Mouse (Mus musculus) intestine, embryonic 16.5 days (tissue): ENCODE results near the gene Ccm2. TPM values are rescaled to one million over a fixed set of nuclear protein-coding genes. Genes with fewer than 3 reads are reported as not detected.

Source experiments
- ATAC-seq: fragments of 200-750 bp; cut with Nextera tagmentation; 2 replicates; pipeline ENCODE4 v1.8.0; 2017; ENCODE audit warnings: moderate TSS enrichment, moderate library complexity
- H3K27ac ChIP-seq: fragments of 300-500 bp; sonication (generic); 2 replicates; pipeline ENCODE4 v1.5.1; 2014; ENCODE audit warnings: mild to moderate bottlenecking, low read length
- H3K27me3 ChIP-seq: fragments of 300-500 bp; sonication (generic); replicated peaks from 2 replicates; pipeline ENCODE4 v1.6.1; 2014; ENCODE audit warnings: low read length, control low read depth, mixed read lengths; ENCODE audit not compliant: control insufficient read depth, insufficient read depth
- H3K36me3 ChIP-seq: fragments of 300-500 bp; sonication (generic); 2 replicates; pipeline ENCODE4 v1.6.1; 2014; ENCODE audit warnings: low read length, control low read depth; ENCODE audit not compliant: control insufficient read depth, insufficient read depth
- H3K4me1 ChIP-seq: fragments of 300-500 bp; sonication (generic); 2 replicates; pipeline ENCODE4 v1.6.1; 2014; ENCODE audit warnings: low read length, control low read depth, mixed read lengths; ENCODE audit not compliant: control insufficient read depth, insufficient read depth
- H3K4me2 ChIP-seq: fragments of 300-500 bp; sonication (generic); 2 replicates; pipeline ENCODE4 v1.6.1; 2014; ENCODE audit warnings: low read depth, low read length, control low read depth
- H3K4me3 ChIP-seq: fragments of 300-500 bp; sonication (generic); 2 replicates; pipeline ENCODE4 v1.5.1; 2014; ENCODE audit warnings: mild to moderate bottlenecking, low read length
- H3K9ac ChIP-seq: fragments of 300-500 bp; sonication (generic); 2 replicates; pipeline ENCODE4 v1.6.1; 2014; ENCODE audit warnings: low read depth, low read length
- H3K9me3 ChIP-seq: fragments of 300-500 bp; sonication (generic); 2 replicates; pipeline ENCODE4 v1.6.1; 2016; ENCODE audit warnings: low read length, control low read depth; ENCODE audit not compliant: control insufficient read depth
- WGBS: fragments of 180-500 bp; shearing (Covaris S2); extraction: QIAGEN DNeasy Blood & Tissue Kit; methylation state at CpG from one replicate; pipeline ENCODE4 v1.1.7; 2014; 5-methylcytosine and 5-hydroxymethylcytosine counted together
- polyA plus RNA-seq: library from polyadenylated mRNA; unstranded; fragments of >200 nt; fragmentation: Nextera tagmentation; extraction: Ambion mirVana; gene quantifications from 2 replicates; pipeline ENCODE4 v1.2.1, GENCODE M21; 2015

The Ccm2 gene
- polyA plus RNA-seq, 1 experiment from 2014 or later: 69.9 TPM

- Histone ChIP-seq H3K9ac (no peak overlapping the region), H3K27ac (no peak overlapping the region), H3K27me3 (no peaks in the 10 kb centered on the region), H3K4me1 (peaks cover 11% of the 10 kb centered on the region), H3K4me3 (no peak overlapping the region), H3K9me3 (no peaks in the 10 kb centered on the region), H3K4me2 (no peak overlapping the region), H3K36me3 (peaks cover 3% of the 10 kb centered on the region; the same call in 1 of the 2 replicates)
- 90% methylated on average over 3 of the region's 3 CpGs for WGBS
- no peak for ATAC-seq
Measured at GRCm38 (mm10) chr11:6550201-6550600, 3.5 kb downstream of the Ccm2 start.

GRCm38 (mm10) chr11:6558234-6558633 is 11.5 kb downstream of the Ccm2 start:
- no peak overlapping the region for H3K4me3 ChIP-seq
- H3K36me3 ChIP-seq: no peaks in the 10 kb centered on the region
- H3K9me3 ChIP-seq: no peaks in the 10 kb centered on the region
- ATAC-seq: no peak
- 77% methylated on average over 3 of the region's 3 CpGs for WGBS
- H3K4me2 ChIP-seq: no peak overlapping the region
- H3K9ac ChIP-seq: no peak overlapping the region
- H3K4me1 ChIP-seq: peaks cover 13% of the 10 kb centered on the region
- no peak overlapping the region for H3K27ac ChIP-seq
- no peaks in the 10 kb centered on the region for H3K27me3 ChIP-seq

GRCm38 (mm10) chr11:6559996-6560395 is 13.3 kb downstream of the Ccm2 start:
- ATAC-seq: no peak
- H3K4me2 ChIP-seq: no peak overlapping the region
- H3K4me3 ChIP-seq: no peak overlapping the region
- no peaks in the 10 kb centered on the region for H3K36me3 ChIP-seq
- no peak overlapping the region for H3K9ac ChIP-seq
- H3K4me1 ChIP-seq: peaks cover 13% of the 10 kb centered on the region
- H3K9me3 ChIP-seq: no peaks in the 10 kb centered on the region
- no peak overlapping the region for H3K27ac ChIP-seq
- 87% methylated on average over 2 of the region's 2 CpGs for WGBS
- no peaks in the 10 kb centered on the region for H3K27me3 ChIP-seq

GRCm38 (mm10) chr11:6560655-6561360 is 14.1 kb downstream of the Ccm2 start:
- peak overlapping the region; percentile 12; the same call in 1 of the 2 replicates for H3K4me3 ChIP-seq
- peaks cover 13% of the 10 kb centered on the region for H3K4me1 ChIP-seq
- peak overlapping the region; percentile 27; the same call in 1 of the 2 replicates for H3K4me2 ChIP-seq
- H3K36me3 ChIP-seq: no peaks in the 10 kb centered on the region
- H3K9ac ChIP-seq: peak overlapping the region; percentile 33; the same call in 1 of the 2 replicates
- H3K9me3 ChIP-seq: no peaks in the 10 kb centered on the region
- peak; percentile 41 for ATAC-seq
- H3K27ac ChIP-seq: peak overlapping the region; percentile 82
- WGBS: 72% methylated on average over 13 of the region's 13 CpGs
- H3K27me3 ChIP-seq: no peaks in the 10 kb centered on the region

- Histone ChIP-seq H3K4me3 (no peak overlapping the region), H3K36me3 (no peaks in the 10 kb centered on the region), H3K9me3 (no peaks in the 10 kb centered on the region), H3K27me3 (no peaks in the 10 kb centered on the region), H3K4me2 (no peak overlapping the region), H3K27ac (peak overlapping the region; percentile 29), H3K9ac (no peak overlapping the region), H3K4me1 (peaks cover 13% of the 10 kb centered on the region)
- no peak; the same call in 1 of the 2 replicates for ATAC-seq
- 87% methylated on average over 4 of the region's 4 CpGs for WGBS
Measured at GRCm38 (mm10) chr11:6561474-6561873, 14.8 kb downstream of the Ccm2 start.

- WGBS: 73% methylated on average over 6 of the region's 6 CpGs
- Histone ChIP-seq H3K9me3 (no peaks in the 10 kb centered on the region), H3K27ac (0 out of 2 replicates have a peak overlapping the region, but pooled peaks have one; percentile 2), H3K9ac (no peak overlapping the region), H3K27me3 (no peaks in the 10 kb centered on the region), H3K4me1 (peaks cover 13% of the 10 kb centered on the region), H3K4me2 (no peak overlapping the region), H3K36me3 (no peaks in the 10 kb centered on the region), H3K4me3 (no peak overlapping the region)
- ATAC-seq: 0 out of 2 replicates have a peak, but pooled peaks have one; percentile 56
Measured at GRCm38 (mm10) chr11:6562359-6562758, 15.7 kb downstream of the Ccm2 start.

GRCm38 (mm10) chr11:6563201-6563600 is 16.5 kb downstream of the Ccm2 start:
- 86% methylated on average over 4 of the region's 4 CpGs for WGBS
- no peaks in the 10 kb centered on the region for H3K36me3 ChIP-seq
- H3K27me3 ChIP-seq: no peaks in the 10 kb centered on the region
- no peak overlapping the region for H3K4me2 ChIP-seq
- no peak overlapping the region; the same call in 1 of the 2 replicates for H3K27ac ChIP-seq
- no peak overlapping the region for H3K4me3 ChIP-seq
- peaks cover 19% of the 10 kb centered on the region for H3K4me1 ChIP-seq
- ATAC-seq: no peak
- no peaks in the 10 kb centered on the region for H3K9me3 ChIP-seq
- H3K9ac ChIP-seq: no peak overlapping the region

GRCm38 (mm10) chr11:6566496-6566895 is 19.8 kb downstream of the Ccm2 start:
- Histone ChIP-seq H3K9me3 (no peaks in the 10 kb centered on the region), H3K36me3 (peaks cover 2% of the 10 kb centered on the region; the same call in 1 of the 2 replicates), H3K9ac (no peak overlapping the region), H3K4me2 (no peak overlapping the region), H3K27ac (no peak overlapping the region), H3K4me3 (no peak overlapping the region), H3K27me3 (no peaks in the 10 kb centered on the region), H3K4me1 (peaks cover 22% of the 10 kb centered on the region; the same call in 1 of the 2 replicates)
- ATAC-seq: no peak
- WGBS: 72% methylated on average over 4 of the region's 4 CpGs

- Histone ChIP-seq H3K36me3 (peaks cover 2% of the 10 kb centered on the region; the same call in 1 of the 2 replicates), H3K4me3 (no peak overlapping the region), H3K9ac (no peak overlapping the region), H3K27me3 (no peaks in the 10 kb centered on the region), H3K4me1 (peaks cover 13% of the 10 kb centered on the region; the same call in 1 of the 2 replicates), H3K4me2 (no peak overlapping the region), H3K27ac (no peak overlapping the region), H3K9me3 (no peaks in the 10 kb centered on the region)
- no peak for ATAC-seq
- WGBS: 82% methylated on average over 8 of the region's 8 CpGs
Measured at GRCm38 (mm10) chr11:6567951-6568350, 21.3 kb downstream of the Ccm2 start.
